Mouse (Mus musculus): Measurements from ENCODE around the gene Mysm1. TPM values are rescaled to one million over a fixed set of nuclear protein-coding genes. Genes with fewer than 3 reads are reported as not detected.

The Mysm1 gene
- total RNA-seq, 2 experiments from 2014 or later, result 33.9 to 37.7 TPM

- peak in 1 of 2 experiments; percentile 5 for DNase-seq (ENCODE audit: low spot score in 2 of 2)
- Histone ChIP-seq H3K27ac (no peak overlapping the region), H3K4me3 (no peak overlapping the region)
- peak; percentile 76 for TF ChIP-seq CTCF (conservative IDR thresholded peaks at IDR 0.05)
Measured at GRCm38 (mm10) chr4:94900744-94901143, 78.2 kb downstream of the Mysm1 start.

Other genes with a start within 250 kb of the Mysm1 start
- 1 to 10 TPM; 7.6 to 9.2 TPM for gene Tek, start 239.8 kb downstream of the Mysm1 start, total RNA-seq (2021)
- gene Eqtn, start 50.3 kb downstream of the Mysm1 start, total RNA-seq (2021), result 1 to 10 TPM in 1 of 2 experiments, under 1 TPM in 1; 0.79 to 1.2 TPM
- gene Jun, start 73.1 kb upstream of the Mysm1 start, total RNA-seq (2021), result 100 to 1,000 TPM in 1 of 2 experiments, 10 to 100 TPM in 1; 98.7 to 101 TPM

Measured in layer of hippocampus, adult 2 months (tissue).